In the genomic region with DNA sequence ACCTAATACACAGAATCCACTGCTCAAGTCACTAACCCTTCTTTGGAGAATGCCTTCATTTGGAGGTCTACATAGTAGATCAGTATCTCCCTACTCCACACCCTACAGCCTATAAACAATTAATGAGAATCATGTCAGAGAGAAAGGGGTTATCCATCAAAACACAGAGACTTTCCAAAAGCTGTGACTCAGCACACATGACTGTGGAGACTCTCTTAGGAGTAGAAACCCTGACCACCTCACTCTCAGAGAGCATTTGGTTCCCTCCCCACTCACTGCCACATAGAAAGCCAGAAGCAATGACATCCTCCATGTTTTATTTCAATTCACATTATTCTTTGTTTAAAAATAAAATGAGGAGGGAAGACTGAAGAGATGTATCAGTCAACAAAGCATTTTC, we compare ENCODE assay signal across 26 mouse cellular contexts.
DNase-seq lines count a peak whose midpoint lies in the region; ATAC-seq lines count a peak whose summit lies in the region.
"Had no signal": no experiment of that assay in that cellular context is flagged by ENCODE, and none has a peak within 500 bp of the region (broad histone marks: within the 10 kb centered on the region; RNA-seq: fewer than 3 reads in every experiment).

No protein-coding gene starts in this region.

- H3K36me3 ChIP-seq in heart, embryonic 12.5 days, result 0 out of 2 replicates have a peak, but pooled peaks cover 6% of the 10 kb centered on the region
- H3K36me3 ChIP-seq in liver, embryonic 15.5 days (replicated peaks), result no peaks in the 10 kb centered on the region
- H3K36me3 ChIP-seq in liver, embryonic 12.5 days, result no peaks in the 10 kb centered on the region
- no peaks in the 10 kb centered on the region for H3K36me3 ChIP-seq in intestine, embryonic 16.5 days (ENCODE audit: control insufficient read depth, insufficient read depth, low read length)
- H3K36me3 ChIP-seq: embryonic facial prominence, embryonic 10.5 days; embryonic facial prominence, embryonic 13.5 days; forebrain, embryonic 12.5 days; heart, embryonic 15.5 days; hindbrain, embryonic 12.5 days; hindbrain, embryonic 15.5 days had no signal

- DNase-seq in heart, postnatal 10 days, result no peak
- peak; percentile 61 for DNase-seq in NIH3T3 (ENCODE audit: low read depth)
- DNase-seq: adrenal gland, adult 8-10 months; adrenal gland, postnatal 25 days; cerebellum, adult 11-12 months; cerebellum, adult 8-10 months; cerebellum, postnatal 10 days; cerebellum, postnatal 36 days; embryo, embryonic 11 days; gastrocnemius, postnatal 10 days; heart, adult 18-20 months; heart, postnatal 14 days; kidney, adult 11 months had no signal

- no peaks in the 10 kb centered on the region for H3K9me3 ChIP-seq in heart, embryonic 12.5 days (replicated peaks)
- no peaks in the 10 kb centered on the region for H3K9me3 ChIP-seq in liver, embryonic 15.5 days (replicated peaks)
- no peaks in the 10 kb centered on the region for H3K9me3 ChIP-seq in liver, embryonic 12.5 days (replicated peaks)
- H3K9me3 ChIP-seq in intestine, embryonic 16.5 days (ENCODE audit: control insufficient read depth, low read length), result no peaks in the 10 kb centered on the region
- H3K9me3 ChIP-seq: embryonic facial prominence, embryonic 10.5 days; embryonic facial prominence, embryonic 13.5 days; forebrain, embryonic 12.5 days; forebrain, embryonic 15.5 days; heart, embryonic 15.5 days; hindbrain, embryonic 12.5 days; hindbrain, embryonic 15.5 days had no signal

- intact Hi-C loops in heart, postnatal 10 days (cut with DNase I), result no loop called here

- ATAC-seq in heart, embryonic 12.5 days (ENCODE audit: insufficient number of reproducible peaks, low FRiP score), result 0 out of 2 replicates have a peak, but pooled peaks have one; percentile 9
- ATAC-seq in liver, embryonic 15.5 days (ENCODE audit: insufficient read depth), result no peak
- ATAC-seq in liver, embryonic 12.5 days, result no peak
- no peak for ATAC-seq in intestine, embryonic 16.5 days
- ATAC-seq: forebrain, embryonic 15.5 days; Patski had no signal

- no peak overlapping the region for H3K4me2 ChIP-seq in heart, embryonic 12.5 days
- no peak overlapping the region for H3K4me2 ChIP-seq in liver, embryonic 15.5 days
- H3K4me2 ChIP-seq in liver, embryonic 12.5 days, result no peak overlapping the region
- H3K4me2 ChIP-seq in intestine, embryonic 16.5 days (ENCODE audit: low read depth, low read length), result no peak overlapping the region
- H3K4me2 ChIP-seq: embryonic facial prominence, embryonic 13.5 days; forebrain, embryonic 12.5 days; forebrain, embryonic 15.5 days; heart, embryonic 15.5 days; hindbrain, embryonic 12.5 days; hindbrain, embryonic 15.5 days had no signal

- no peaks in the 10 kb centered on the region for H3K27me3 ChIP-seq in heart, embryonic 12.5 days (replicated peaks)
- H3K27me3 ChIP-seq in liver, embryonic 15.5 days, result no peaks in the 10 kb centered on the region
- no peaks in the 10 kb centered on the region for H3K27me3 ChIP-seq in liver, embryonic 12.5 days (replicated peaks)
- no peaks in the 10 kb centered on the region for H3K27me3 ChIP-seq in intestine, embryonic 16.5 days (replicated peaks; ENCODE audit: control insufficient read depth, insufficient read depth, low read length)
- H3K27me3 ChIP-seq: embryonic facial prominence, embryonic 13.5 days; forebrain, embryonic 12.5 days; forebrain, embryonic 15.5 days; heart, embryonic 15.5 days; hindbrain, embryonic 12.5 days; hindbrain, embryonic 15.5 days; Patski had no signal

- no peak overlapping the region for H3K9ac ChIP-seq in heart, embryonic 12.5 days
- no peak overlapping the region for H3K9ac ChIP-seq in liver, embryonic 15.5 days
- H3K9ac ChIP-seq in liver, embryonic 12.5 days, result no peak overlapping the region
- H3K9ac ChIP-seq in intestine, embryonic 16.5 days (ENCODE audit: low read depth, low read length), result no peak overlapping the region
- H3K9ac ChIP-seq: embryonic facial prominence, embryonic 13.5 days; forebrain, embryonic 12.5 days; forebrain, embryonic 15.5 days; heart, embryonic 15.5 days; hindbrain, embryonic 12.5 days; hindbrain, embryonic 15.5 days had no signal

- H3K27ac ChIP-seq in heart, embryonic 12.5 days (ENCODE audit: poor library complexity, severe bottlenecking), result no peak overlapping the region
- peak overlapping the region; percentile 53; the same call in 1 of the 2 replicates for H3K27ac ChIP-seq in liver, embryonic 15.5 days (replicated peaks)
- H3K27ac ChIP-seq in liver, embryonic 12.5 days, result no peak overlapping the region
- no peak overlapping the region for H3K27ac ChIP-seq in intestine, embryonic 16.5 days (ENCODE audit: low read length)
- H3K27ac ChIP-seq: embryonic facial prominence, embryonic 10.5 days; embryonic facial prominence, embryonic 13.5 days; forebrain, embryonic 12.5 days; forebrain, embryonic 15.5 days; heart, embryonic 15.5 days; hindbrain, embryonic 12.5 days; hindbrain, embryonic 15.5 days had no signal

- no peak overlapping the region for H3K4me3 ChIP-seq in heart, embryonic 12.5 days
- H3K4me3 ChIP-seq in liver, embryonic 15.5 days (replicated peaks), result no peak overlapping the region
- no peak overlapping the region for H3K4me3 ChIP-seq in liver, embryonic 12.5 days
- H3K4me3 ChIP-seq in intestine, embryonic 16.5 days (ENCODE audit: low read length), result no peak overlapping the region
- H3K4me3 ChIP-seq: embryonic facial prominence, embryonic 10.5 days; embryonic facial prominence, embryonic 13.5 days; erythroblast, embryonic 14.5 days; forebrain, embryonic 12.5 days; forebrain, embryonic 15.5 days; heart, embryonic 15.5 days; hindbrain, embryonic 12.5 days; hindbrain, embryonic 15.5 days had no signal

- peaks cover 75% of the 10 kb centered on the region for H3K4me1 ChIP-seq in heart, embryonic 12.5 days (replicated peaks)
- peaks cover under 1% of the 10 kb centered on the region; the same call in 1 of the 2 replicates for H3K4me1 ChIP-seq in liver, embryonic 15.5 days (replicated peaks)
- peaks cover 7% of the 10 kb centered on the region; the same call in 1 of the 2 replicates for H3K4me1 ChIP-seq in liver, embryonic 12.5 days
- peaks cover 19% of the 10 kb centered on the region for H3K4me1 ChIP-seq in intestine, embryonic 16.5 days (ENCODE audit: control insufficient read depth, insufficient read depth, low read length)
